Mouse (Mus musculus) liver, postnatal 0 days (tissue): ENCODE results near the gene Rftn1.

Source experiments
- CTCF ChIP-seq: sonication (generic); IDR thresholded peaks from 2 replicates; pipeline ENCODE4 v1.5.1; 2016; ENCODE audit warnings: antibody characterized with exemption, low read depth
- EP300 ChIP-seq: IDR thresholded peaks from 2 replicates; pipeline ENCODE4 v1.6.1; 2016; ENCODE audit warnings: antibody characterized with exemption, low read depth, mild to moderate bottlenecking

- TF ChIP-seq EP300 (no peak), CTCF (no peak)
Measured at GRCm38 (mm10) chr17:50014708-50015107, 175.8 kb downstream of the Rftn1 start.
